Mouse (Mus musculus): ENCODE data around the gene Aldh3a1.

GRCm38 (mm10) chr11:61263841-61264240 is 56.5 kb downstream of the Aldh3a1 start:
- no peak for TF ChIP-seq MAX (IDR thresholded peaks at IDR 0.05)
- TF ChIP-seq CTCF (IDR thresholded peaks at IDR 0.05; ENCODE audit: control insufficient read depth, insufficient read depth, insufficient read length) = no peak
